Mouse (Mus musculus): ENCODE measurements around the gene Mitf.

Gene Mitf

DNA sequence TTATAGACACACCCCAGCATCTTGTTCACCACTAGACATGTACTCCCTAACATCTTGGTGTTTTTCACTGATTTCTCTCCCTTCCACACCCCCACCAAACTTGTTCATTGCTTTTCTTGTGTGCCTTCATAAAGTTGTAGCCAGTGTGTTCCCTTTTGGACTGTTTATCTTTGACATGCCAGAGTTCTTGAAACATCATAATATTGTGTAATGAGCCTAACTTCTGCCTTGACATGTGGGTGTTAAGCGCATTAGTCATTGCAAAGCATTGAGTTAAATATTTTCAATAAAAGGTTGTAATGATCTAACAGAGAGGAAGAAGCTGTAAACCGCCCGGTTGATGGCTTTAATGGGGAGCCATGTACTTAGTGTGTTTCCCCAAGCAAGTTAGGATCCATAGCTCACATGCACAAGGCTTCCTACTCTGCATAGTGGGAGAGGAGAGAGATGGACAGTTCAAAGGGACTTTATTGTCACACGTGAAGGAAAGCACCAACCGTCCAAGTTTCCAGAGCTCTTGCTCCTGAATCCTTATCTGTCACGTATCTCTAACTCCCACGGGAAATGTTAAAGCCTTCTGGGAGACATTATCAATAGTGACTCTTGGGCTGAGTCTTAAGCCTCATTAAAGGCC is 19.9 kb downstream of the Mitf start:
- no peak for DNase-seq

- DNase-seq = no peak
Observed at GRCm38 (mm10) chr6:97828021-97828420, 21.2 kb downstream of the Mitf start.

- no peak for DNase-seq
Observed at GRCm38 (mm10) chr6:97828822-97829719, 22.2 kb downstream of the Mitf start.

DNA sequence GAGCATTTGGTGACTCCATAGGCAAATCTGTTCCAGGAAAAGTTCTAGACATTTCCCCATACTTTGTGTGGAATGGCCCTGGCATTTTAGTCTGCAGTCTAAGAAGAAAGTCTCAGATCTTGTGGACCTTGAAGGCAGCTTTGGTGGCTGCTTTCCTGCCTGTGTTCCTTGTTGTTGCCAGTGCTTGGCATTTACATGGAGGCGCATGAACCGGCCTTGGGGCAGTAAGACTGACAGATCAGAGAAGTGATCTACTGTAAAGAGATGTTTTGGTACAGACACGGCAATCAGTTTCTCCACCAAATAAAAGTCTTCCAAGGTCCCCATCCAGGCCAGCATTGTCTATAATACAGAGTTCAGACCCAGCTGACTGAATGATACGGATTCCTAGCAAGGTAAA is 25.6 kb downstream of the Mitf start:
- no peak for DNase-seq

- DNase-seq = no peak
Observed at GRCm38 (mm10) chr6:97836176-97836575, 29.3 kb downstream of the Mitf start.

- DNase-seq = no peak
Observed at GRCm38 (mm10) chr6:97837711-97838110, 30.9 kb downstream of the Mitf start.

GRCm38 (mm10) chr6:97839568-97839967 is 32.7 kb downstream of the Mitf start:
- no peak for DNase-seq

DNA sequence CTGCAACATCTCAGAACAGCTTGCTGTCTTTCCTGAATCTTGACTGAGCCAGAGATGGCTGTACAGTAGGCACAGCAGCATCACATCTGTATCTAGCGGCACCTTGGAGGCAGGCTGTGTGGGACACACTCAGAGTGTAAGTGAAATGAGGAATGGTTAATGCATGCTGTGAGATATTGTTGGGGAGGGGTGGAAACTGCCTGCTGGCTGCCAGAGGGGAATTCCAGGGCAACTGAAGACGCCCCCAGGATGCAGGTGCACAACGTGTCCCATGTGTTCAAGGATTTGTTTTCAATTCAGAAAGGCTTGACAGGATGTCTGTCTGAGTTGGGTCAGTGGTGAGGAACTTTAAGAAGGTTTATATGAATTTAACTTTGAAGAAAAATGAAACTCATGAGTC is 37.3 kb downstream of the Mitf start:
- DNase-seq = no peak

DNA sequence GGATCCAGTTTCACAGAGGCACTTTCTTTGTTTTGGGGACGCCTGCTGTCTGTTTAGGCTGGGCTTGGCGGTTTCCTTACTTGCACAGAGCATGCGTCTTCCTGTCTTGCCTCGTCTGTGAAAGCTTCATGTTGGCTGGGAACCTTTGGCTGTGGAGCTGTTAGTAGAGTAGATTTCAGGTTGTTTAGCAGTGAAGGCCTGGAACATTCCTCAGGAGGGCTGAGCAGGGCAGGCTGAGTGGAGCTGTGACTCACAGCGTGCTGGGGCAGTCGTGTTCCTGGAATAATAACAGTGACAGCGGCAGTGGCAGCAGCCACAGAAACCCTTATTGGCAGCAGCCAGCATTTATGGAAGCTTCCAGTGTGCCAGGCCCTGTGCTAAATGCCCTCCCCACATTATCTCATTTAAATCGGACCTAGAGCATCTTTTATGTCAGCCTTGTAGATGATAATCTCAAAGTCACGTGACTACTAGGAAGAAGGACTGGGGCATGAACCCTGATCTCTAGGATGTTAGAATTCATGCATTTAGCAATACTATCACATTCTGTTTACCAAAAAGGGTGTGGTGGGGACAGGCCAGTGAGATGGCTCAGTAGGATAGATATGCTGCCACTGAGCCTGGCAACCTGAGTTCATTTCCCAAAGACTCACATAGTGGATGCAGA is 41.5 kb downstream of the Mitf start:
- DNase-seq = peak; percentile 19

- DNase-seq = no peak
Observed at GRCm38 (mm10) chr6:97854236-97854635, 47.4 kb downstream of the Mitf start.

GRCm38 (mm10) chr6:97855420-97856170 is 48.7 kb downstream of the Mitf start:
- DNase-seq = no peak

DNA sequence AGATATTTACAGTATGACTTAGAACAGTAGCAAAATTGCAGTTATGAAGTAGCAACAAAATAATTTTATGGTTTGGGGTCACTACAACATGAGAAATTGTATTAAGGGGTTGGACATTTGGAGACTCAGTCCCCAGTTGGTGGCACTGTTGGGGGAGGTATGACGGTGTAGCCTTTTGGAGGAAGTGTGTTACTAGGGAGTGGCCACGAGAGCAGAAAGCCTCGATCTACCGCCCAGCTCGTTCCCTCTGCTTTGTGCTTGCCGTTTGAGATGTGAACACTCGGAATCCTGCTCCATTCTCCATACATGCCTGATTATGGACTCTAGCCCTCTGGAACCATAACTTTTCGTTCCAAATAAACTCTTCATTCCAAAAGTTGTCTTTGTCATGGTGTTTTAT is 49.6 kb downstream of the Mitf start:
- DNase-seq = no peak

GRCm38 (mm10) chr6:97857690-97858089 is 50.8 kb downstream of the Mitf start:
- peak; percentile 26 for DNase-seq

- no peak for DNase-seq
Observed at GRCm38 (mm10) chr6:97866575-97866974, 59.7 kb downstream of the Mitf start.

DNA sequence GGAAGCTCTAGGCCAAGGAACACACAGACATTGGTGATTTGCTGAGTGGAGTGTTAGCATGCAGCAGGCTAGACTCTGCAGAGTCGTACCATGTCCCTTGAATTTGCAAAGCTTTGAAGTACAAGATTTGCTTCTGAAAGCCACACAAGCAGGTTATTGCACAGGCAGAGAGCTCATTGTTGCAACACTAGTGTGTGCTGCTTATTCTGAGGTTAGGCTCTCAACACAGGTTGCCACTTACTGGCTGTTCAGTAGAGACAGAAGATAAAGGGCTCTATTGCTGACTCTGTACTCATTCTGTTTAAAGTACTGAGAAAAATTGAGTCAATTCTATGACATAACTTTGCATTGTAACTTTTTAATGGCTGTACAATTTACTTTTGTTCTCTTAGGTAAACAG is 61.2 kb downstream of the Mitf start:
- DNase-seq = no peak

DNA sequence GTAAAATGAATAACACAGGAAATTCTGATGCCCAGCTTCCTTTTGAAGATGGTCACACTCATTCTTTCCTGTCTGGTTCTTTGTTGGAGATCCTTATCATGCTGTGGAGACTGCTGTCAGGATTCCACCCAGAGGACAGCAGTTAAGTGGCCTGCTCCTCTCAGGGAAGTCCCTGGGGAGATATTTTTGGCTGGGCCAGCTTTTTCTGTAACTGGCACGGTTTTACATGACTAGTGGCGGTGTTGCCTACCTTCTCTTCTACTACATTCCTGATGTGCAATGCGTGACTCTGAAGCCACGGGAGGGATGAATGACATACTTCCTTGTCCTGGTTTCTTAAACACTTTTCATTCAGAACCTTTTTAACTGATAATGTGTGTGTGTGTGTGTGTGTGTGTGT is 63.1 kb downstream of the Mitf start:
- DNase-seq = no peak

- DNase-seq = no peak
Observed at GRCm38 (mm10) chr6:97871296-97872030, 64.6 kb downstream of the Mitf start.

DNA sequence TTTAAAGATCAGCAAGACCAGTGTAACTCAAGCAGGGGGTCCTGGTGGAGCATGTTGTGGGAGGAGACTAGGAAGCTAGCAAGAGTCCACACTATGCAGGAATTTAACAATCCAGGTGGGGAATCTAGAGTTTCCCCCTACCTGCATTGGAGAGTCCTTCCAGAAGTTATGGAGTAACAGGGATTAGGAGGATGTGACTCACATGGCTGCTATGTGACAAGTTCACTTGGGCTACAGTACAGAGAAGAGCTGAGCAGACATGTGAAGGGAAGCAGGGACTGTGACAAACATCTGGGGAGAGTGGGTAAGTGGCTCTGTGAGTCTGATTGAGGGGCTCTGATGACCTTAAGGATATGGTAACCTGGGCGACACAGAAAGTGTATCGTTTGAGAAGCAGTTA is 66.2 kb downstream of the Mitf start:
- no peak for DNase-seq

- DNase-seq = no peak
Observed at GRCm38 (mm10) chr6:97876990-97877389, 70.1 kb downstream of the Mitf start.

DNA sequence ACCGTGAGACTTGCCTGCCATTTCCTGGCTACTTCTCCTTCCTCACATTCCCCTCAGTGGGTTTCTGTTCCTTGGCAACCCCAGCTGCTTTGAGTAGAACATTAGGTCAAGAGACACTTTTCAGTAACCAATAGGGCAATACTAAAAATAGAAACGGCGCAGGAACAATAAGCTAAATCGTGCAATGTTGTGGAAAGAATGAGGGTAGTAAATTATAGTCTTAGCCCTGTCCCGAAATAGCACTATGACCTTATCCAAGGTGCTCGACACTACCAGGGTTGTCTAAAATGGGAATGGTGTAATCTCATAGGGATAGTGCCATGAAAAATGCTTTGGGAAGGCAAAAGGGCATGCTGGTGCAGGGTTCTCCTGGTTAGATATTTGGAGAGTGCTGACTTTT is 70.6 kb downstream of the Mitf start:
- DNase-seq = peak; percentile 13

- DNase-seq = no peak
Observed at GRCm38 (mm10) chr6:97880363-97880762, 73.5 kb downstream of the Mitf start.

- DNase-seq = peak; percentile 75
Observed at GRCm38 (mm10) chr6:97881935-97882334, 75.1 kb downstream of the Mitf start.

All from embryo, embryonic 11 days (tissue).